Mouse (Mus musculus) lung, adult 2 months (tissue): ENCODE data around the gene Prelid1.

Experiments used
- CTCF ChIP-seq: fragments of 200-500 bp; IDR thresholded peaks from 2 replicates; pipeline ENCODE4 v1.5.1; 2011; ENCODE audit warnings: mild to moderate bottlenecking, low read length, control low read depth; ENCODE audit not compliant: insufficient read depth
- POLR2A ChIP-seq: fragments of 200-500 bp; IDR thresholded peaks from 2 replicates; pipeline ENCODE4 v1.6.1; 2011; ENCODE audit warnings: low read depth, mild to moderate bottlenecking, control low read depth, low read length, borderline replicate concordance; ENCODE audit errors: extremely low read depth

GRCm38 (mm10) chr13:55361974-55362452 lies 41.7 kb downstream of the Prelid1 start:
- TF ChIP-seq CTCF (no peak), POLR2A (no peak)
